Mouse (Mus musculus) liver, adult 2 months (tissue): ENCODE data around the gene Hoxa13. TPM values are rescaled to one million over a fixed set of nuclear protein-coding genes. Genes with fewer than 3 reads are reported as not detected.

ENCODE experiments used
- DNase-seq: peaks from one replicate; pipeline ENCODE4 v3.0.0-alpha.2; 2011; ENCODE audit warnings: low read depth, low spot score; ENCODE audit errors: extremely low read depth
- H3K27ac ChIP-seq: fragments of 200-500 bp; replicated peaks from 2 replicates; pipeline ENCODE4 v1.5.1; 2012; ENCODE audit warnings: low read depth, mild to moderate bottlenecking, control low read depth, inconsistent platforms, low read length; ENCODE audit not compliant: insufficient read depth
- H3K27me3 ChIP-seq: fragments of 200-500 bp; 2 replicates; pipeline ENCODE4 v1.6.1; 2012; ENCODE audit warnings: mild to moderate bottlenecking, moderate library complexity, low read length, inconsistent platforms; ENCODE audit not compliant: control insufficient read depth, insufficient read depth
- H3K36me3 ChIP-seq: fragments of 200-500 bp; 2 replicates; pipeline ENCODE4 v1.6.1; 2012; ENCODE audit warnings: low read length, inconsistent platforms; ENCODE audit not compliant: control insufficient read depth, insufficient read depth
- H3K4me1 ChIP-seq: fragments of 200-500 bp; 2 replicates; pipeline ENCODE4 v1.6.1; 2011; ENCODE audit warnings: low read length; ENCODE audit not compliant: control insufficient read depth, insufficient read depth
- H3K4me3 ChIP-seq: fragments of 200-500 bp; 2 replicates; pipeline ENCODE4 v1.5.1; 2011; ENCODE audit warnings: low read depth, mild to moderate bottlenecking, control low read depth, low read length, moderate library complexity; ENCODE audit not compliant: insufficient read depth
- H3K79me2 ChIP-seq: fragments of 200-500 bp; 2 replicates; pipeline ENCODE4 v1.6.1; 2012; ENCODE audit warnings: inconsistent platforms, mild to moderate bottlenecking, low read length, moderate library complexity; ENCODE audit not compliant: control insufficient read depth, insufficient read depth
- H3K9ac ChIP-seq: fragments of 200-500 bp; 2 replicates; pipeline ENCODE4 v1.6.1; 2012; ENCODE audit warnings: low read depth, mild to moderate bottlenecking, control low read depth, inconsistent platforms, low read length
- CTCF ChIP-seq: fragments of 200-500 bp; IDR thresholded peaks from 2 replicates; pipeline ENCODE4 v1.5.1; 2011; ENCODE audit warnings: low read depth, low read length, control low read depth
- POLR2A ChIP-seq: fragments of 200-500 bp; IDR thresholded peaks from 2 replicates; pipeline ENCODE4 v1.6.1; 2011; ENCODE audit warnings: low read length, control low read depth; ENCODE audit not compliant: insufficient read depth; ENCODE audit errors: extremely low read depth
- WGBS: fragments of 180-500 bp; shearing (Covaris S2); methylation state at CpG from one replicate; pipeline ENCODE4 v1.1.7; 2018; 5-methylcytosine and 5-hydroxymethylcytosine counted together
- polyA plus RNA-seq: library from polyadenylated mRNA; depleted of rRNA; stranded (reverse); fragments of >200 nt; gene quantifications from 2 replicates; pipeline ENCODE4 v1.2.3, GENCODE M21; 2012; rRNA removed
- total RNA-seq: library from RNA; depleted of rRNA; stranded (reverse); fragments of >200 nt; gene quantifications from 2 replicates; pipeline ENCODE4 v1.2.3, GENCODE M21; 2014; rRNA removed

Hoxa13 gene
- total RNA-seq (not detected in 2 replicates), polyA plus RNA-seq (not detected in 2 replicates)

GRCm38 (mm10) chr6:52260654-52261575 lies at the start of gene Hoxa13:
TSS of gene Hoxa13 (minus strand) at chr6:52260880.
- Histone ChIP-seq H3K27ac (no peak within 1 kb of the TSS), H3K79me2 (no peaks in the 10 kb centered on the region), H3K27me3 (peaks cover 37% of the 10 kb centered on the region), H3K4me1 (0 out of 2 replicates have a peak, but pooled peaks cover 2% of the 10 kb centered on the region), H3K4me3 (no peak within 1 kb of the TSS; the same call in 1 of the 2 replicates), H3K9ac (no peak within 1 kb of the TSS), H3K36me3 (no peaks in the 10 kb centered on the region)
- no peak for DNase-seq
- 3% methylated on average over 54 of the region's 72 CpGs for WGBS
- no peak for TF ChIP-seq CTCF
- no peak for TF ChIP-seq POLR2A

DNA sequence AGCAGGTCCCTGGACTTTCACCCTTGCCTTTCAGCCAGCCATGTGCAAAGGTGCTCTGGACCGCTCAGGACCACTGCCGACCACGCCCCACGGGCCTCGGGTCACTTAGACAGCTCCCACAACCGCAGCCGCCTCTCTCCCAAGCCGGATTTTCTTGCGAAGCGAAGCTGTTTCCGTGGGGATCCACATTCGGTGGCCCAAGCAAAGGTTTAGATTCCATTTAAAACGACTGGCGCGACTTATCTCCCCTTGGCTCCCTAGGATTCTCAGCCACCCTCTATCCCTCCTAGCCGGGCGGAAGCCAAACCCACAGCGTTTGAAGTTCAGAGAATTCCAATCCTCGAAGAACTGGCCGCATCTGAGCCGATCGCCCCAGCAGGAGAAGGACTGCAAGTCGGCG lies 49.7 kb upstream of the Hoxa13 start:
- Histone ChIP-seq H3K9ac (no peak overlapping the region), H3K4me1 (peaks cover 6% of the 10 kb centered on the region; the same call in 1 of the 2 replicates), H3K27me3 (peaks cover 52% of the 10 kb centered on the region), H3K36me3 (no peaks in the 10 kb centered on the region), H3K4me3 (no peak overlapping the region), H3K27ac (no peak overlapping the region), H3K79me2 (no peaks in the 10 kb centered on the region)
- DNase-seq: peak; percentile 18
- 4% methylated on average over 24 of the region's 24 CpGs for WGBS
- TF ChIP-seq CTCF (no peak), POLR2A (no peak)

- H3K4me3 ChIP-seq: no peak overlapping the region
- H3K27me3 ChIP-seq: peaks cover 48% of the 10 kb centered on the region
- WGBS: 25% methylated on average over 10 of the region's 10 CpGs
These were observed 49.1 kb upstream of the Hoxa13 start for GRCm38 (mm10) chr6:52309766-52310165.

GRCm38 (mm10) chr6:52305877-52306389 lies 45.3 kb upstream of the Hoxa13 start:
- peak overlapping the region; percentile 15; the same call in 1 of the 2 replicates for H3K4me3 ChIP-seq
- no peaks in the 10 kb centered on the region for H3K79me2 ChIP-seq
- peaks cover 24% of the 10 kb centered on the region for H3K27me3 ChIP-seq
- 1% methylated on average over 30 of the region's 30 CpGs for WGBS
- H3K9ac ChIP-seq: no peak overlapping the region
- TF ChIP-seq CTCF (peak; percentile 55; the same call in 1 of the 2 replicates), POLR2A (no peak)
- H3K4me1 ChIP-seq: peaks cover 6% of the 10 kb centered on the region; the same call in 1 of the 2 replicates
- H3K27ac ChIP-seq: no peak overlapping the region
- no peaks in the 10 kb centered on the region for H3K36me3 ChIP-seq
- DNase-seq: no peak

More at GRCm38 (mm10) chr6:52309766-52310165, 49.1 kb upstream of the Hoxa13 start:
- Histone ChIP-seq H3K27ac (no peak overlapping the region), H3K79me2 (no peaks in the 10 kb centered on the region), H3K9ac (no peak overlapping the region), H3K36me3 (no peaks in the 10 kb centered on the region), H3K4me1 (peaks cover 6% of the 10 kb centered on the region; the same call in 1 of the 2 replicates)
- peak; percentile 12 for DNase-seq
- TF ChIP-seq POLR2A (no peak), CTCF (no peak)

GRCm38 (mm10) chr6:52303426-52303825 lies 42.7 kb upstream of the Hoxa13 start:
- 65% methylated on average over 3 of the region's 3 CpGs for WGBS
- no peaks in the 10 kb centered on the region for H3K79me2 ChIP-seq

GRCm38 (mm10) chr6:52300806-52301205 lies 40.1 kb upstream of the Hoxa13 start:
- Histone ChIP-seq H3K4me1 (no peaks in the 10 kb centered on the region), H3K4me3 (no peak overlapping the region), H3K27ac (no peak overlapping the region), H3K9ac (no peak overlapping the region), H3K36me3 (no peaks in the 10 kb centered on the region), H3K27me3 (0 out of 2 replicates have a peak, but pooled peaks cover 4% of the 10 kb centered on the region), H3K79me2 (no peaks in the 10 kb centered on the region)
- DNase-seq: no peak
- WGBS: 70% methylated on average over 4 of the region's 4 CpGs
- no peak for TF ChIP-seq CTCF
- TF ChIP-seq POLR2A: no peak

More at GRCm38 (mm10) chr6:52303426-52303825, 42.7 kb upstream of the Hoxa13 start:
- Histone ChIP-seq H3K27me3 (peaks cover 9% of the 10 kb centered on the region; the same call in 1 of the 2 replicates), H3K4me3 (no peak overlapping the region), H3K9ac (no peak overlapping the region), H3K4me1 (peaks cover 4% of the 10 kb centered on the region; the same call in 1 of the 2 replicates), H3K27ac (no peak overlapping the region), H3K36me3 (no peaks in the 10 kb centered on the region)
- TF ChIP-seq POLR2A (no peak), CTCF (no peak)
- DNase-seq: no peak
